9 mouse cellular contexts compared by ENCODE assay signal in genomic region chr12:81974806-81975205, GRCm38 (mm10).
DNase-seq lines count a peak whose midpoint lies in the region; ATAC-seq lines count a peak whose summit lies in the region.
"Had no signal": no experiment of that assay in that cellular context is flagged by ENCODE, and none has a peak within 500 bp of the region (broad histone marks: within the 10 kb centered on the region; RNA-seq: fewer than 3 reads in every experiment).

No protein-coding gene starts in this region.

- intact Hi-C loops in heart, postnatal 10 days (cut with DNase I), result no loop called here

- ATAC-seq in intestine, embryonic 15.5 days, result no peak

- no peak overlapping the region for H3K4me3 ChIP-seq in heart, embryonic 10.5 days
- H3K4me3 ChIP-seq in intestine, embryonic 15.5 days (replicated peaks), result no peak overlapping the region
- H3K4me3 ChIP-seq: neural tube, embryonic 12.5 days had no signal

- peak; percentile 29 to 35 for DNase-seq in heart, postnatal 10 days
- DNase-seq in heart, embryonic 10.5 days (ENCODE audit: low spot score), result no peak
- DNase-seq in 416B (ENCODE audit: low read depth) (peak; percentile 69), MEL-GATA-1-ER (ENCODE audit: extremely low read depth, low read depth) (peak; percentile 5)
- DNase-seq in kidney, postnatal 10 days, result peak; percentile 60
- DNase-seq in right cerebral cortex, postnatal 25 days, result peak; percentile 31
- no peak for DNase-seq in gastrocnemius, postnatal 4 days (ENCODE audit: low spot score in 2 of 2)

- H3K9ac ChIP-seq in intestine, embryonic 15.5 days, result no peak overlapping the region
- H3K9ac ChIP-seq: neural tube, embryonic 12.5 days had no signal

- peaks cover 6% of the 10 kb centered on the region for H3K4me1 ChIP-seq in heart, embryonic 10.5 days
- no peaks in the 10 kb centered on the region for H3K4me1 ChIP-seq in intestine, embryonic 15.5 days (replicated peaks)
- H3K4me1 ChIP-seq: neural tube, embryonic 12.5 days had no signal

- H3K9me3 ChIP-seq in heart, embryonic 10.5 days, result no peaks in the 10 kb centered on the region
- no peaks in the 10 kb centered on the region for H3K9me3 ChIP-seq in intestine, embryonic 15.5 days
- H3K9me3 ChIP-seq: neural tube, embryonic 12.5 days had no signal

- no peak overlapping the region for H3K27ac ChIP-seq in heart, embryonic 10.5 days
- H3K27ac ChIP-seq in intestine, embryonic 15.5 days, result no peak overlapping the region
- H3K27ac ChIP-seq: neural tube, embryonic 12.5 days had no signal

- no peaks in the 10 kb centered on the region for H3K27me3 ChIP-seq in heart, embryonic 10.5 days (ENCODE audit: insufficient read depth, poor library complexity, severe bottlenecking)
- no peaks in the 10 kb centered on the region for H3K27me3 ChIP-seq in intestine, embryonic 15.5 days (replicated peaks)
- H3K27me3 ChIP-seq: neural tube, embryonic 12.5 days had no signal

- WGBS in heart, embryonic 10.5 days, result 74% methylated on average over 2 of the region's 2 CpGs
- WGBS in intestine, embryonic 15.5 days, result 65% methylated on average over 2 of the region's 2 CpGs

- H3K36me3 ChIP-seq in heart, embryonic 10.5 days, result peaks cover 80% of the 10 kb centered on the region
- H3K36me3 ChIP-seq in intestine, embryonic 15.5 days, result peaks cover 14% of the 10 kb centered on the region

- no peak overlapping the region for H3K4me2 ChIP-seq in intestine, embryonic 15.5 days (replicated peaks)
- H3K4me2 ChIP-seq: neural tube, embryonic 12.5 days had no signal

Comparison
In these comparisons a context has a peak if more than half of its experiments do, and no peak if none do; other contexts are left out.
1. DNase-seq: peak in heart, postnatal 10 days (2 of 2), 416B (single experiment), MEL-GATA-1-ER (single experiment), kidney, postnatal 10 days (single experiment) and right cerebral cortex, postnatal 25 days (single experiment); none in heart, embryonic 10.5 days (single experiment) and gastrocnemius, postnatal 4 days (0 of 2).